Mouse (Mus musculus): ENCODE results near the gene Arhgap24. TPM values are rescaled to one million over a fixed set of nuclear protein-coding genes. Genes with fewer than 3 reads are reported as not detected.

Gene Arhgap24
- 4.9 and 6.8 TPM in 2 replicates for polyA plus RNA-seq (2012; rRNA removed)

- TF ChIP-seq CTCF (IDR thresholded peaks at IDR 0.05; ENCODE audit: borderline replicate concordance, extremely low read depth, insufficient read depth, insufficient read length) = no peak
- no peak for TF ChIP-seq POLR2A (IDR thresholded peaks at IDR 0.05; ENCODE audit: borderline replicate concordance, extremely low read depth, insufficient read depth, insufficient read length, poor library complexity, severe bottlenecking)
- DNase-seq (ENCODE audit: low read depth) = peak; percentile 75
Observed at GRCm38 (mm10) chr5:102481215-102482211, at the start of gene Arhgap24. Gene Arhgap24, plus strand, starts transcription at chr5:102481391.

- DNase-seq (ENCODE audit: low read depth) = peak; percentile 69
- TF ChIP-seq POLR2A (IDR thresholded peaks at IDR 0.05; ENCODE audit: borderline replicate concordance, extremely low read depth, insufficient read depth, insufficient read length, poor library complexity, severe bottlenecking) (no peak), CTCF (IDR thresholded peaks at IDR 0.05; ENCODE audit: borderline replicate concordance, extremely low read depth, insufficient read depth, insufficient read length) (no peak)
Observed at GRCm38 (mm10) chr5:102434182-102434581, 47.0 kb upstream of the Arhgap24 start.

GRCm38 (mm10) chr5:102436581-102436980, 44.6 kb upstream of the Arhgap24 start:
- TF ChIP-seq POLR2A (IDR thresholded peaks at IDR 0.05; ENCODE audit: borderline replicate concordance, extremely low read depth, insufficient read depth, insufficient read length, poor library complexity, severe bottlenecking) (no peak), CTCF (IDR thresholded peaks at IDR 0.05; ENCODE audit: borderline replicate concordance, extremely low read depth, insufficient read depth, insufficient read length) (no peak)

GRCm38 (mm10) chr5:102439119-102439877, 41.9 kb upstream of the Arhgap24 start:
- DNase-seq (ENCODE audit: low read depth) = no peak
- TF ChIP-seq POLR2A (IDR thresholded peaks at IDR 0.05; ENCODE audit: borderline replicate concordance, extremely low read depth, insufficient read depth, insufficient read length, poor library complexity, severe bottlenecking) = no peak
- TF ChIP-seq CTCF (IDR thresholded peaks at IDR 0.05; ENCODE audit: borderline replicate concordance, extremely low read depth, insufficient read depth, insufficient read length) = no peak

More at GRCm38 (mm10) chr5:102436581-102436980, 44.6 kb upstream of the Arhgap24 start:
- no peak for DNase-seq (ENCODE audit: low read depth)

- TF ChIP-seq CTCF (IDR thresholded peaks at IDR 0.05; ENCODE audit: borderline replicate concordance, extremely low read depth, insufficient read depth, insufficient read length) = no peak
- no peak for DNase-seq (ENCODE audit: low read depth)
Observed at GRCm38 (mm10) chr5:102447436-102447835, 33.8 kb upstream of the Arhgap24 start.

GRCm38 (mm10) chr5:102450897-102451296, 30.3 kb upstream of the Arhgap24 start:
- no peak for DNase-seq (ENCODE audit: low read depth)
- no peak for TF ChIP-seq CTCF (IDR thresholded peaks at IDR 0.05; ENCODE audit: borderline replicate concordance, extremely low read depth, insufficient read depth, insufficient read length)
- TF ChIP-seq POLR2A (IDR thresholded peaks at IDR 0.05; ENCODE audit: borderline replicate concordance, extremely low read depth, insufficient read depth, insufficient read length, poor library complexity, severe bottlenecking) = no peak

- DNase-seq (ENCODE audit: low read depth) = no peak
- TF ChIP-seq CTCF (IDR thresholded peaks at IDR 0.05; ENCODE audit: borderline replicate concordance, extremely low read depth, insufficient read depth, insufficient read length) (no peak), POLR2A (IDR thresholded peaks at IDR 0.05; ENCODE audit: borderline replicate concordance, extremely low read depth, insufficient read depth, insufficient read length, poor library complexity, severe bottlenecking) (no peak)
Observed at GRCm38 (mm10) chr5:102452079-102452797, 29.0 kb upstream of the Arhgap24 start.

GRCm38 (mm10) chr5:102453324-102453723, 27.9 kb upstream of the Arhgap24 start:
- DNase-seq (ENCODE audit: low read depth) = no peak
- TF ChIP-seq CTCF (IDR thresholded peaks at IDR 0.05; ENCODE audit: borderline replicate concordance, extremely low read depth, insufficient read depth, insufficient read length) = no peak
- no peak for TF ChIP-seq POLR2A (IDR thresholded peaks at IDR 0.05; ENCODE audit: borderline replicate concordance, extremely low read depth, insufficient read depth, insufficient read length, poor library complexity, severe bottlenecking)

GRCm38 (mm10) chr5:102455247-102455646, 25.9 kb upstream of the Arhgap24 start:
- TF ChIP-seq POLR2A (IDR thresholded peaks at IDR 0.05; ENCODE audit: borderline replicate concordance, extremely low read depth, insufficient read depth, insufficient read length, poor library complexity, severe bottlenecking) = no peak
- TF ChIP-seq CTCF (IDR thresholded peaks at IDR 0.05; ENCODE audit: borderline replicate concordance, extremely low read depth, insufficient read depth, insufficient read length) = no peak
- DNase-seq (ENCODE audit: low read depth) = no peak

GRCm38 (mm10) chr5:102460452-102461197, 20.6 kb upstream of the Arhgap24 start:
- no peak for TF ChIP-seq POLR2A (IDR thresholded peaks at IDR 0.05; ENCODE audit: borderline replicate concordance, extremely low read depth, insufficient read depth, insufficient read length, poor library complexity, severe bottlenecking)
- DNase-seq (ENCODE audit: low read depth) = no peak
